Mouse (Mus musculus) heart, adult 10 weeks (tissue): ENCODE measurements around the gene 2610528J11Rik. TPM values are rescaled to one million over a fixed set of nuclear protein-coding genes. Genes with fewer than 3 reads are reported as not detected.

Experiments
- polyA plus RNA-seq: library from polyadenylated mRNA; stranded (reverse); fragments of 350-450 nt; fragmentation: Illumina TruSeq; extraction: RNeasy Lipid Tissue Mini Kit (QIAGEN cat#74804); gene quantifications from one replicate; pipeline ENCODE4 v1.2.3, GENCODE M21; 2014; ENCODE audit warnings: low read depth, low replicate concordance

The 2610528J11Rik gene
- polyA plus RNA-seq: not detected

DNA sequence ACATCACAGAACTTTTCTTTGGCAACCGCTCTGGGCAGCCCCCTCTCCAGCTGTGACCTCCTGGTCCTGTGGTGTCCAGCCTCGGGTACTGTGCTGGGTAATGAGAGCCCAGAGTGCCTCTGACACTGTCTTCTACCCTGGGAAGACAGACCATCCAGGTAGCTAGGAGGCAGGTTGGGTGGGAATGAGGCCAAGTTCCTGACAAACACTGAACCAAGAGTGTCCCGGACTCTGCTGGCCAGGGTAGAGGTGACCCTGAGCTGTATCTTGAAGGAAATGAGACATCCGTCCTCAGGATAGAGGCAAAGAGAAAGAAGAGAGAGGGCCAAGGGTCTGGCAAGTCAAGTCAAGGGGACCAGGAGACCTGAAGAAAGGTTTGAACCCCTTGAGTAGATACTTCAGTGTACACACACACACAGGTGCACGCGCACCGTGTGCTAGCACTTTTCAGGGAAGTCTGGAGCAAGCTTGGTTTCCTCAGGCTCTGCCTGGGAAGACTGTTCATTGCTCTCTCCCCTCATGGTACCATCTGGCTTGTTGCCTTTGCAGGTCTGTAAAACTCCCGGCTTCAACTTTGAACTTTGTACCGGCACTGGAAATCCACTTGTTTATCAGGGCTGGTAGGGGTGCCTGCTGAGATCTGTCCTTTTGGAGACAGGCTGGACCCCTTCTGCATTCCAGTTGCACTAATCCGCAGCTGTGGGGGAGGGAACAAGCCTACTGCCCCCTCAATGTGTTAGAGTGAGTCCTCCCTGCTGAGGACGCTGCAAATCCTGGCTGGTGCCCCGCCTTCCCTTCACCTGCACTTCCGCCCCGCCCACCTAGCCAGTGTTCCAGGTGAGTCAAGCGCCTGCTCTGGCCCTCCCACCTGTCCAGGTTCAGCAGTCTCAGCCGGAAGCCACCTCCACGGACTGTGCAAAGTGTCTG is at the start of gene 2610528J11Rik:
TSS of gene 2610528J11Rik (plus strand) at position 592 of the 927 bp plus-strand sequence.

DNA sequence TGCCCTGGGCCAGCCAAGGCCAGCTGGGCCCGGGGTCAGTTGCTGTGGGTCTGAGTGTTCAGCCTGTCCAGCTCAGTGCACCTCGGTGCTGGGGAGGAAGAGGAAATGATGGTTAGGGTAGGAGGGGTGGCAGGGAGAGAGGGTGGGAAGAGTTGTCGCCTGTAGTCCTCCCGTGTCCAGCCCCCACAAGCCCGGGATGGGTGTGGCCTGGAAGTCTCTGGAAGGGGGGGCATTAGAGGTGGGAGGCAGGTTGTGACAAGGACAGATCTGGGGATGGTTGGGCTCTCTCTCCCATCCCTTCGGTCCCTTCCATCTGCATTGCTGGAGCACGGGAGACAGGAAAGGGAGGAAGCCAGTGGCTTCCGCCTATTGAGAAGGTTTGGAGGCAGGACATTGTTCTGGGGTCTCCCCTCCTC is 37.1 kb upstream of the 2610528J11Rik start, which contains the start of gene Tie1:
TSS of gene Tie1 (minus strand) at position 345 of the 416 bp plus-strand sequence.

DNA sequence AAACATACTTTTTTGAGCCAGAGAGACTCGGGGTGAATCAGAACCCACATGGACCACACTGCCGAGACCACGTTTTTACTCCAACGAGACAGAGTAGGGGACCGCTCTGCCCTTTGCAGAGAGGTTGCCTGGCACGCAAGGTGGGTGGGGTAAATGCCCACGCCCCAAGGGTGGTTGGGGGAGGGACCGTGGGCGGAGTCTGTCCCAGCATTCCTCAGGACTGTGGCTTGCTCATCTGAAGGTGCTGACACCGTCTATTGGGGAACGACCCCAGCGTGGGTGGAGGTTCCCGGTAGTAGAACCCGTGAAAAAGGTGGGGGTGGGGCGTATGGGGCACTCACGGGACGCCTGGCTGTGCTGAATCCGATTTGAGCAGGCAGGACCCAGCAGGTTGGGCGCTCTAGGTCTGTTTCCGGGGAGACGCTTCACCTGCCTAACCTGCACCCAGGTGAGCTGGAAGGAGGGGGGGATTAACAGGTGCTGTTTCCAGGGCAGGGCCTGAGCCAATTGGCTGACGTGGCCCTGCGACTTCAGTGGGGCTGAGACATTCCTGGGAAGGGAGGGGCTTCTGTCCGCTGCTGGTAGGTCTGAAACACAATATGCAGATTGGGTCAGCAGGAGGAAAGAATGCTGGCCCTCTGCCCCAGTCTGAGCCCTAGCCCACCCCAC is 16.9 kb downstream of the 2610528J11Rik start, which contains the start of gene Tmem125:
TSS of gene Tmem125 (minus strand) at position 453 of the 669 bp plus-strand sequence.

Other genes starting within 250 kb of the 2610528J11Rik start
- gene Ptprf, start 235.6 kb upstream of the 2610528J11Rik start, polyA plus RNA-seq: 4.6 TPM
- 16.0 TPM for gene Szt2, start 117.7 kb upstream of the 2610528J11Rik start, polyA plus RNA-seq
- gene Med8, start 117.7 kb upstream of the 2610528J11Rik start, polyA plus RNA-seq: 35.6 TPM
- 28.4 TPM for gene Elovl1, start 98.9 kb upstream of the 2610528J11Rik start, polyA plus RNA-seq
- 0.84 TPM for gene Cdc20, start 89.6 kb upstream of the 2610528J11Rik start, polyA plus RNA-seq
- gene Mpl, start 69.5 kb upstream of the 2610528J11Rik start, polyA plus RNA-seq: not detected
- 53.1 TPM for gene Tie1, start 36.9 kb upstream of the 2610528J11Rik start, polyA plus RNA-seq
- gene Tmem125, start 17.0 kb downstream of the 2610528J11Rik start, polyA plus RNA-seq: not detected
- gene Cfap57, start 93.8 kb downstream of the 2610528J11Rik start, polyA plus RNA-seq: not detected
- gene Ebna1bp2, start 93.8 kb downstream of the 2610528J11Rik start, polyA plus RNA-seq: 39.4 TPM
- gene Olfr62, start 132.0 kb downstream of the 2610528J11Rik start, polyA plus RNA-seq: not detected
- not detected for gene Olfr1342, start 165.8 kb downstream of the 2610528J11Rik start, polyA plus RNA-seq
- gene Olfr1341, start 176.5 kb downstream of the 2610528J11Rik start, polyA plus RNA-seq: not detected
- gene Olfr1340, start 193.1 kb downstream of the 2610528J11Rik start, polyA plus RNA-seq: not detected
- gene Olfr1339, start 205.2 kb downstream of the 2610528J11Rik start, polyA plus RNA-seq: not detected
- gene Olfr1338, start 231.7 kb downstream of the 2610528J11Rik start, polyA plus RNA-seq: not detected